Mouse (Mus musculus) forebrain, postnatal 0 days (tissue): Measurements from ENCODE around the gene Acaa1a. TPM values are rescaled to one million over a fixed set of nuclear protein-coding genes. Genes with fewer than 3 reads are reported as not detected.

Experiments
- ATAC-seq: fragments of 200-750 bp; cut with Nextera tagmentation; 2 replicates; pipeline ENCODE4 v1.8.0; 2017; ENCODE audit warnings: mild to moderate bottlenecking, moderate library complexity
- DNase-seq: peaks from one replicate; pipeline ENCODE4 v3.0.0-alpha.2; 2015
- H3K27ac ChIP-seq: fragments of 300-500 bp; sonication (generic); 2 replicates; pipeline ENCODE4 v1.5.1; 2014; ENCODE audit warnings: low read depth, mild to moderate bottlenecking, antibody characterized with exemption, low read length, moderate library complexity, mixed read lengths
- H3K27me3 ChIP-seq: fragments of 300-500 bp; sonication (generic); 2 replicates; pipeline ENCODE4 v1.6.1; 2014; ENCODE audit warnings: mild to moderate bottlenecking, low read length, mixed read lengths; ENCODE audit not compliant: insufficient read depth
- H3K36me3 ChIP-seq: fragments of 300-500 bp; sonication (generic); 2 replicates; pipeline ENCODE4 v1.6.1; 2014; ENCODE audit warnings: mild to moderate bottlenecking, moderate library complexity; ENCODE audit not compliant: insufficient read depth
- H3K4me1 ChIP-seq: fragments of 300-500 bp; sonication (generic); 2 replicates; pipeline ENCODE4 v1.6.1; 2014; ENCODE audit warnings: antibody characterized with exemption; ENCODE audit not compliant: insufficient read depth
- H3K4me2 ChIP-seq: fragments of 300-500 bp; sonication (generic); 2 replicates; pipeline ENCODE4 v1.6.1; 2014; ENCODE audit warnings: low read depth, mild to moderate bottlenecking, moderate library complexity
- H3K4me3 ChIP-seq: fragments of 300-500 bp; sonication (generic); 2 replicates; pipeline ENCODE4 v1.5.1; 2014; ENCODE audit warnings: low read depth, low read length, mixed read lengths
- H3K9ac ChIP-seq: fragments of 300-500 bp; sonication (generic); 2 replicates; pipeline ENCODE4 v1.6.1; 2014; ENCODE audit warnings: mild to moderate bottlenecking
- H3K9me3 ChIP-seq: fragments of 300-500 bp; sonication (generic); 2 replicates; pipeline ENCODE4 v1.6.1; 2016; ENCODE audit warnings: low read length
- CTCF ChIP-seq: sonication (generic); IDR thresholded peaks from 2 replicates; pipeline ENCODE4 v1.5.1; 2016; ENCODE audit warnings: antibody characterized with exemption, control low read depth, low read depth
- WGBS: fragments of 180-500 bp; shearing (Covaris S2); extraction: QIAGEN DNeasy Blood & Tissue Kit; methylation state at CpG from one replicate; pipeline ENCODE4 v1.1.7; 2014; 5-methylcytosine and 5-hydroxymethylcytosine counted together
- polyA plus RNA-seq: library from polyadenylated mRNA; unstranded; fragments of >200 nt; fragmentation: Nextera tagmentation; extraction: Ambion mirVana; gene quantifications from 2 replicates; pipeline ENCODE4 v1.2.1, GENCODE M21; 2015
- total RNA-seq: library from RNA; depleted of rRNA; stranded (reverse); fragments of >200 nt; gene quantifications from 2 replicates; pipeline ENCODE4 v1.2.3, GENCODE M21; 2014

Gene Acaa1a
- total and polyA plus RNA-seq, 2 experiments from 2014 or later, result 86.6 to 130 TPM

GRCm38 (mm10) chr9:119324130-119324529, 15.3 kb upstream of the Acaa1a start:
- Histone ChIP-seq H3K9me3 (no peaks in the 10 kb centered on the region), H3K4me2 (no peak overlapping the region), H3K9ac (no peak overlapping the region), H3K4me1 (peaks cover 4% of the 10 kb centered on the region; the same call in 1 of the 2 replicates), H3K36me3 (no peaks in the 10 kb centered on the region), H3K27me3 (no peaks in the 10 kb centered on the region), H3K4me3 (no peak overlapping the region), H3K27ac (no peak overlapping the region)
- TF ChIP-seq CTCF, result no peak
- DNase-seq, result no peak
- no peak for ATAC-seq
- WGBS, result 69% methylated on average over 1 of the region's 1 CpGs

- no peak for ATAC-seq
- TF ChIP-seq CTCF, result no peak
- H3K4me3 ChIP-seq, result no peak overlapping the region
- no peak overlapping the region for H3K27ac ChIP-seq
- no peak for DNase-seq
- no peaks in the 10 kb centered on the region for H3K27me3 ChIP-seq
- H3K4me1 ChIP-seq, result no peaks in the 10 kb centered on the region
- 85% methylated on average over 3 of the region's 3 CpGs for WGBS
- no peaks in the 10 kb centered on the region for H3K36me3 ChIP-seq
- H3K9ac ChIP-seq, result no peak overlapping the region
- no peaks in the 10 kb centered on the region for H3K9me3 ChIP-seq
- H3K4me2 ChIP-seq, result no peak overlapping the region
These were observed 11.0 kb upstream of the Acaa1a start for GRCm38 (mm10) chr9:119328488-119328887.

- no peaks in the 10 kb centered on the region for H3K27me3 ChIP-seq
- H3K27ac ChIP-seq, result no peak overlapping the region
- no peak for TF ChIP-seq CTCF
- H3K4me1 ChIP-seq, result no peaks in the 10 kb centered on the region
- 93% methylated on average over 15 of the region's 15 CpGs for WGBS
- H3K4me2 ChIP-seq, result no peak overlapping the region
- no peak for DNase-seq
- H3K4me3 ChIP-seq, result no peak overlapping the region
- no peak for ATAC-seq
- H3K9me3 ChIP-seq, result no peaks in the 10 kb centered on the region
- H3K36me3 ChIP-seq, result no peaks in the 10 kb centered on the region
- no peak overlapping the region for H3K9ac ChIP-seq
These were observed 9.1 kb upstream of the Acaa1a start for GRCm38 (mm10) chr9:119330186-119330963.

GRCm38 (mm10) chr9:119334324-119334723, 5.2 kb upstream of the Acaa1a start:
- no peak for TF ChIP-seq CTCF
- Histone ChIP-seq H3K27me3 (no peaks in the 10 kb centered on the region), H3K4me1 (no peaks in the 10 kb centered on the region), H3K4me3 (no peak overlapping the region), H3K36me3 (no peaks in the 10 kb centered on the region), H3K4me2 (no peak overlapping the region), H3K27ac (no peak overlapping the region), H3K9me3 (no peaks in the 10 kb centered on the region), H3K9ac (no peak overlapping the region)
- no peak for ATAC-seq
- no peak for DNase-seq
- WGBS, result 66% methylated on average over 10 of the region's 10 CpGs

GRCm38 (mm10) chr9:119334834-119335233, 4.6 kb upstream of the Acaa1a start:
- no peaks in the 10 kb centered on the region for H3K36me3 ChIP-seq
- no peak overlapping the region for H3K9ac ChIP-seq
- WGBS, result 90% methylated on average over 2 of the region's 2 CpGs
- no peaks in the 10 kb centered on the region for H3K9me3 ChIP-seq
- no peaks in the 10 kb centered on the region for H3K27me3 ChIP-seq
- H3K4me2 ChIP-seq, result no peak overlapping the region
- no peak for ATAC-seq
- H3K4me1 ChIP-seq, result 0 out of 2 replicates have a peak, but pooled peaks cover 2% of the 10 kb centered on the region
- DNase-seq, result no peak
- H3K27ac ChIP-seq, result no peak overlapping the region
- no peak overlapping the region for H3K4me3 ChIP-seq
- no peak for TF ChIP-seq CTCF

GRCm38 (mm10) chr9:119335571-119335970, 3.9 kb upstream of the Acaa1a start:
- Histone ChIP-seq H3K27me3 (no peaks in the 10 kb centered on the region), H3K4me1 (0 out of 2 replicates have a peak, but pooled peaks cover 7% of the 10 kb centered on the region), H3K36me3 (no peaks in the 10 kb centered on the region), H3K4me2 (no peak overlapping the region), H3K27ac (no peak overlapping the region), H3K9me3 (no peaks in the 10 kb centered on the region), H3K4me3 (no peak overlapping the region), H3K9ac (no peak overlapping the region)
- no peak for DNase-seq
- ATAC-seq, result no peak
- 74% methylated on average over 4 of the region's 4 CpGs for WGBS
- TF ChIP-seq CTCF, result no peak

- Histone ChIP-seq H3K4me2 (no peak overlapping the region), H3K9me3 (no peaks in the 10 kb centered on the region), H3K27me3 (no peaks in the 10 kb centered on the region), H3K4me1 (peaks cover 15% of the 10 kb centered on the region), H3K9ac (no peak overlapping the region), H3K27ac (no peak overlapping the region), H3K36me3 (no peaks in the 10 kb centered on the region), H3K4me3 (no peak overlapping the region)
- TF ChIP-seq CTCF, result no peak
- DNase-seq (no peak), ATAC-seq (no peak)
- WGBS, result 91% methylated on average over 14 of the region's 14 CpGs
These were observed 1.6 kb upstream of the Acaa1a start for GRCm38 (mm10) chr9:119337842-119338241.
